Mouse (Mus musculus) urinary bladder, postnatal 25 days (tissue): ENCODE data around the gene Gm21083.
"Not testable (repeated sequence)": the region's sequence is repeated elsewhere in the genome, so short reads cannot be mapped to it uniquely, and the experiment has no call there.

ENCODE experiments used
- DNase-seq: peaks from one replicate; pipeline ENCODE4 v3.0.0; 2022; ENCODE audit warnings: low spot score

Gene Gm21083

DNA sequence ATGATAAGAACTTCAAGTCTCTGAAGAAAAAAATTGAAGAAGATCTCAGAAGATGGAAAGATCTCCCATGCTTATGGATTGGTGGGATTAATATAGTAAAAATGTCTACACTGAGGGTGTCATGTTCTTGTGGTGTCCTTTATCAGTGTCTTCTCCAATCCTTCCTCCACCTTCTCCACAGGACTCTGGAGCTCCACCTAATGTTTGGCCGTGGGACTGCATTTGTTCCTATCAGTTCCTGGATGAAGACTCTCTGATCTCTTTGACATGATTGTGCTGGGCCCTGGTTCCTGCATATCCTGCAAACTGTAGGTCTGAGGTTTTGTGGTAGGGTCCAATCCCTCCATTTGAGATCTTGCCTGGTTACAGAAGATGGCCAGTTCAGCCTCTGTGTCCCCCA is 51.0 kb downstream of the Gm21083 start:
- DNase-seq: not testable (repeated sequence)

DNA sequence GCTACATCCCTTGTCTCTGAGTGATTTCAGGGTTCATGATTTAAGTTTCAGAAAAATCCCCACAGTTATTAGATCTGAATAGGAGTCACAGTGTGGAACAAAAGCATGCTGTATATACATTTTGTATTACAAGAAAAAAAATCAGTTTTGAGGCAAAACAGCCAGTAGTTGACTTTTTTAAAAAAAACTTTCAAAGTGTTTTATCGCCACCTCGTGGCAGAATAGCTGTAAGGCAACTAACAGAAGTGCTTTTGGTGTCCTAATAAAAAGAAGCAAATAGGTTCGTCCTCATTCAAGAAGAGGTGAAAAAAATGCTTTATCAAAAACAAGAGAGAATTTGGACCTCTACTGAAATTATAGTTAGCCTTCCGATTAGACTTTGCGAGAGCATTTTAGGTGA is 52.9 kb downstream of the Gm21083 start:
- DNase-seq: not testable (repeated sequence)
